Mouse (Mus musculus): ENCODE data around the gene Eif4h. TPM values are rescaled to one million over a fixed set of nuclear protein-coding genes. Genes with fewer than 3 reads are reported as not detected.

Eif4h gene
- polyA plus RNA-seq, 1 experiment from 2014 or later, result 418 TPM

DNA sequence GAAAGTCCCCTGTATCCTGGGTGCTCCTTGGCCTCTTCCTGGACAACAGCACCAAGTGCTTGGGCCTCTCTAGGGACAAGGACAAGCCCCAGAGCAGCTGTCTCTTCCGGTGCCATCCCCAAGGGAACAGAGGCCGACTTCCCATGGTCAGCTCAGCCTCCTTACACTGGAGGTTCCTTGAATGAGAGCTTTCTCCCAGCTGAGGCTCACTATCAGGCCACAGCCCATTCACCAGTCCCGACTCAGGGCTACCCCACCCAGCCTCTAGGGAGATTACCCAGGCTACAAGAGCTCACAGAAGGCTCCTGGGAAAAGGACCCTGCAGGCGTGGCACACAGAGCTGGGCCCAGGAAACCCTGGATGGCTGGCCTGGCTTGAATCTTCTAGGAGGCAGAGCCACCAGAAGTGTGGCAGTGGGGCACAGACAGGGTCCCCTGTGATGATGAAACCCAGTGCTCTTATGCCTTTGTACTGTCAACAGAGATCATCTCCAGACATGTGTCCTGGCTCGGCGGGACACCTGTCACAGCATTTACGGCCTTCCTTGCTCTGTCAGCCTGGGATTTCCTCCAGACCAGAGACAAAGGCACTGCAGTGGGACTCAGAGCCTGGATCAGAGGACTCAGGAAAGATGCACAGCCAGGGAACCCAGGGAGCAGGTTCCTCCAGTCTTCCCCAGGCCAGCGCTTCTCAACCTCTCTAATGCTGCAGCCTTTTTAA, 39.7 kb upstream of the Eif4h start:
- ATAC-seq, result no peak
- WGBS, result 65% methylated on average over 8 of the region's 8 CpGs
- Histone ChIP-seq H3K4me3 (ENCODE audit: low read depth, low read length) (no peak overlapping the region), H3K4me1 (ENCODE audit: control insufficient read depth, insufficient read depth, low read length) (peaks cover 14% of the 10 kb centered on the region), H3K36me3 (ENCODE audit: control insufficient read depth, insufficient read depth, low read length) (peaks cover 12% of the 10 kb centered on the region), H3K4me2 (ENCODE audit: low read length) (no peak overlapping the region), H3K27ac (ENCODE audit: low read depth, low read length) (no peak overlapping the region), H3K9me3 (replicated peaks; ENCODE audit: control insufficient read depth, low read length) (no peaks in the 10 kb centered on the region), H3K27me3 (replicated peaks; ENCODE audit: control insufficient read depth, insufficient read depth, low read length) (no peaks in the 10 kb centered on the region), H3K9ac (ENCODE audit: low read length) (no peak overlapping the region)
- DNase-seq (ENCODE audit: low spot score), result no peak

DNA sequence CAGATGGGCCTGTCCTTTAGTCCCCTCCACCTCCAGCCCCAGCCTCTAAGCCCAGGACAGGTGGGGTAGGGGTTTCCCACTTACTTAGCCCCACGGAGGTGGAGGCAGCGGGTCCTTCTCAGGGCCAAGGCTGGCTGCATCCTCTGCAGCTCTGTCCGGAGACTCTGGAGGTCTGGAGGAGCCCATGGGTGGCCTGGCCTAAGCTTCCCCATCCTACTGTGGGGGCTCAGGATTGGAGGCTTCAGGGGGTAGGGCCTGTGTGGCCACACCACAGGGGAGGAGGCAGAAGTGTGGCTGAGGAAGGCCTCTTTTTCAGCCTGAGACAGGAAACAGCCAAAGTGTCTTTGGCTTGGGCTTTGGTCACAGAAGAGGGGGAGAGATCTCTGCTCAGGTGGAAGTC, 38.7 kb upstream of the Eif4h start:
- Histone ChIP-seq H3K4me2 (ENCODE audit: low read length) (no peak overlapping the region), H3K27me3 (replicated peaks; ENCODE audit: control insufficient read depth, insufficient read depth, low read length) (no peaks in the 10 kb centered on the region), H3K27ac (ENCODE audit: low read depth, low read length) (no peak overlapping the region), H3K4me1 (ENCODE audit: control insufficient read depth, insufficient read depth, low read length) (peaks cover 14% of the 10 kb centered on the region), H3K9ac (ENCODE audit: low read length) (no peak overlapping the region), H3K36me3 (ENCODE audit: control insufficient read depth, insufficient read depth, low read length) (peaks cover 9% of the 10 kb centered on the region), H3K4me3 (ENCODE audit: low read depth, low read length) (no peak overlapping the region), H3K9me3 (replicated peaks; ENCODE audit: control insufficient read depth, low read length) (no peaks in the 10 kb centered on the region)
- WGBS, result 82% methylated on average over 3 of the region's 3 CpGs
- ATAC-seq, result no peak
- DNase-seq (ENCODE audit: low spot score), result no peak

DNA sequence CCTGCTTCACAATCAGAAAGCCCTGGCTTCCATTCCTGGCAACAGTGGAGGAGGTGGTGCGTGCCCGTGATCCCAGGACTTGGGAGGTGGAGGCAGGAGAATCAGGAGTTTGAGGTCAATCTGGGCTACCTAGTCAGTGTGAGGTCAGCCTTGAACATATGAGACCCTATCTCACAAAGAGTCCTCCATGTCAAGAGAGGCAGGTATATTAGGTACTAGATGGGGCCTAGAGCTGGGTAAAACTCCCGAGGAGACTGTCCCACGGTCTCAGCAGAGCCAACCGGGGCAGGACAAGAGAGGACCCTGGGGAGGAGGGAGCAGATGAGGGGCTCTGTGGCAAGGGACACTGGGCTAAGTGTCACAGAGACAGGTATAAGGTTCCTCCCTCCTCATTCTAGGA, 38.2 kb upstream of the Eif4h start:
- WGBS, result 83% methylated on average over 5 of the region's 5 CpGs
- Histone ChIP-seq H3K36me3 (ENCODE audit: control insufficient read depth, insufficient read depth, low read length) (peaks cover 5% of the 10 kb centered on the region), H3K4me2 (ENCODE audit: low read length) (no peak overlapping the region), H3K4me1 (ENCODE audit: control insufficient read depth, insufficient read depth, low read length) (peaks cover 14% of the 10 kb centered on the region), H3K27me3 (replicated peaks; ENCODE audit: control insufficient read depth, insufficient read depth, low read length) (no peaks in the 10 kb centered on the region), H3K27ac (ENCODE audit: low read depth, low read length) (no peak overlapping the region), H3K9me3 (replicated peaks; ENCODE audit: control insufficient read depth, low read length) (no peaks in the 10 kb centered on the region), H3K4me3 (ENCODE audit: low read depth, low read length) (no peak overlapping the region), H3K9ac (ENCODE audit: low read length) (no peak overlapping the region)
- DNase-seq (ENCODE audit: low spot score) (no peak), ATAC-seq (no peak)

DNA sequence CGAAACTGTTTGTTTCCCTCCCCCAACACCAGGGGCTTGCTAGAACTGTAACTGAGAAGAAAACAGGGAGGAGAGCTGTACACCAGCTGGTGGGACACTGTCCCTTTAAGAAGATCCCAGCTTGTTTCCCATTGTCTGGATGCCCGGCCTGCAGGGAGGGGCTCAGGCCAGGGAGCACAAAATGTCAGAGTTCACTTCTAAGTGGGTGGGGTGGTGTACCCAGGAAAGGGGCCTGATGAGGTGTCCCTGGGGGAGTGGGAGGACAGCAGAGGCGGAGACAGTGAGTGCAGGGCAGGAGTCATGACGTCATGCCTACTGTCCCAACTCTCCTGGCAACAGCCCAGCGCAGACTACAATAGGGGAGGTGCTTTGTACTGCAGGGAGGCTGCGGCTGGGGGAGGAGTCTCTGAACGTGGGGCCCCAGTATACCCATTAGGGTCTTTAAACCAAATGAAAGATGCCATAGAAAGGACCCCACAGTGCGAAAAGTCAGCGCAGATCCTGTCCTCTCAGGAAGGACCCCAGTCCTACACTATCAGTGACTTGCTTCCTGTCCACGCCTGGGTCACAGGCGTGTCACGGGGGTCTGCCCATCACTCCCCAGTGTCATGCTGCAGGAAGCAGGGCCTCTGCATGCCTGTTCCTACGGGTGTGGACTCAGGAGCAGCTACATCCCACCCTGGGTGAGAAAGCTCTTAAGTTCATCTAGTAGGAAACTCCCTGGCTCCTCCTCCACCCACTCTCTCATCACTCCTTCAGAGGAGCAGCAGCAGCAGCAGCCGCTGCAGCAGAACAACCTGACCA, 36.9 kb upstream of the Eif4h start:
- WGBS, result 2% methylated on average over 14 of the region's 14 CpGs
- Histone ChIP-seq H3K27ac (ENCODE audit: low read depth, low read length) (peak overlapping the region; percentile 71), H3K4me1 (ENCODE audit: control insufficient read depth, insufficient read depth, low read length) (peaks cover 14% of the 10 kb centered on the region), H3K4me3 (ENCODE audit: low read depth, low read length) (peak overlapping the region; percentile 19), H3K9me3 (replicated peaks; ENCODE audit: control insufficient read depth, low read length) (no peaks in the 10 kb centered on the region), H3K36me3 (ENCODE audit: control insufficient read depth, insufficient read depth, low read length) (peaks cover 14% of the 10 kb centered on the region), H3K27me3 (replicated peaks; ENCODE audit: control insufficient read depth, insufficient read depth, low read length) (no peaks in the 10 kb centered on the region), H3K4me2 (ENCODE audit: low read length) (peak overlapping the region; percentile 49), H3K9ac (ENCODE audit: low read length) (peak overlapping the region; percentile 59)
- DNase-seq (ENCODE audit: low spot score), result peak; percentile 88
- ATAC-seq, result peak; percentile 87

DNA sequence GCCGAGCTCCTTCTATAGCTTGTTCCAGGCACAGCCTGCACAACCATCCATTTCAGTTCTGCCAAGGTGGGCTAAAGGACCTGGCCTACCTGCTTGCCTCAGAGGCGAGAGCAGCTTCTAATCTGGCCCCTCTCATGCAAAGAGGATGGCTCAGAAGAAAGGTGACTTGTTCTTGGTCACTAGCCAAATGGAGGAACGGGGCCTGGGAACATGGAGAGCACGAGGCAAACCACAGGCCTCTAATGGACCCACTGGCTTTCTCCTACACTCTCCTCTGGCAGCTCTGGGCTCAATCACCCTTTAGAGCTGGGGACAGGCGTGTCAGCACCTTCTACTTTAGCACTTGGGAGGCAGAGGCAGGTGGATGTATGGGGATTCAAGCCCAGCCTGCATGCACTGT, 35.7 kb upstream of the Eif4h start:
- ATAC-seq (no peak), DNase-seq (ENCODE audit: low spot score) (no peak)
- H3K9ac ChIP-seq (ENCODE audit: low read length), result peak overlapping the region; percentile 59; the same call in 1 of the 2 replicates
- H3K4me1 ChIP-seq (ENCODE audit: control insufficient read depth, insufficient read depth, low read length), result peaks cover 14% of the 10 kb centered on the region
- no peaks in the 10 kb centered on the region for H3K9me3 ChIP-seq (replicated peaks; ENCODE audit: control insufficient read depth, low read length)
- H3K27me3 ChIP-seq (replicated peaks; ENCODE audit: control insufficient read depth, insufficient read depth, low read length), result no peaks in the 10 kb centered on the region
- no peak overlapping the region for H3K4me3 ChIP-seq (ENCODE audit: low read depth, low read length)
- WGBS, result 58% methylated on average over 5 of the region's 5 CpGs
- no peak overlapping the region for H3K27ac ChIP-seq (ENCODE audit: low read depth, low read length)
- no peak overlapping the region for H3K4me2 ChIP-seq (ENCODE audit: low read length)
- H3K36me3 ChIP-seq (ENCODE audit: control insufficient read depth, insufficient read depth, low read length), result peaks cover 21% of the 10 kb centered on the region

DNA sequence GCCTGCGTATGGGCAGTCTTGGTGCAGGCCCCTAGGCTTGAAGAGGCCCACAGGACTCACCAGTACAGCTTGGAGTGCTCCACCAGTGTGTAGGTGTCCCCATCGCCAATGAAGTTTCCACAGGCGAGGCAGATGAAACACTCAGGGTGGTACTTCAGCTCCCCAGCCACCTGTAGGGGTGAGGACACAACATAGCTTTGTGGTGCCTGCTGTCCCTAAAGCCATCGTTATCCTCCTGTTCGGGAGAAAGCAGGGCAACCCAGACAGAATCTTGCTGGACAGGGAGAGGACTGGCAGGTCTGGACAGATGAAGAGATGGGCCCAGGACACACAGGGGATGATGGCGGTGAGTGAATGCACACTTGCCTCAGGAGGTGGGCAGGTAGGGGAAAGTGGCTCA, 33.3 kb upstream of the Eif4h start:
- Histone ChIP-seq H3K36me3 (ENCODE audit: control insufficient read depth, insufficient read depth, low read length) (peaks cover 35% of the 10 kb centered on the region), H3K4me3 (ENCODE audit: low read depth, low read length) (no peak overlapping the region), H3K9ac (ENCODE audit: low read length) (no peak overlapping the region), H3K4me2 (ENCODE audit: low read length) (no peak overlapping the region), H3K4me1 (ENCODE audit: control insufficient read depth, insufficient read depth, low read length) (peaks cover 14% of the 10 kb centered on the region), H3K27ac (ENCODE audit: low read depth, low read length) (no peak overlapping the region), H3K9me3 (replicated peaks; ENCODE audit: control insufficient read depth, low read length) (no peaks in the 10 kb centered on the region), H3K27me3 (replicated peaks; ENCODE audit: control insufficient read depth, insufficient read depth, low read length) (no peaks in the 10 kb centered on the region)
- ATAC-seq (no peak), DNase-seq (ENCODE audit: low spot score) (no peak)
- 93% methylated on average over 6 of the region's 6 CpGs for WGBS

DNA sequence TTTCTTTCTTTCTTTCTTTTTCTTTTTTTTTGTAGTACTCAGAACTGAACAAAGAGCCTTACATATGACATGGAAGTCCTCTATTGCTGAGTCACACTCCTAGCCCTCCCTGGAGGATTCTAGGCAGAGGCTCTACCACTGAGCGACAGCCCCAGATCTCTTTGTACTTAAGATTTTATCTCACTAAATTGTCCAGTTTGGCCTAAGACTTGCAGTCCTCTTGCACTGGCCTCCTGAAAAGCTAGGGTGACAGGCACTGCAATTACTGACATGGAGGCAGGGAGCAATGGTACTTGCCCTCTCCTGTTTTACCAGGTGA, 32.9 kb upstream of the Eif4h start:
- peaks cover 39% of the 10 kb centered on the region for H3K36me3 ChIP-seq (ENCODE audit: control insufficient read depth, insufficient read depth, low read length)
- no peak overlapping the region for H3K4me2 ChIP-seq (ENCODE audit: low read length)
- no peaks in the 10 kb centered on the region for H3K9me3 ChIP-seq (replicated peaks; ENCODE audit: control insufficient read depth, low read length)
- ATAC-seq, result no peak
- H3K4me3 ChIP-seq (ENCODE audit: low read depth, low read length), result no peak overlapping the region
- no peaks in the 10 kb centered on the region for H3K27me3 ChIP-seq (replicated peaks; ENCODE audit: control insufficient read depth, insufficient read depth, low read length)
- peak overlapping the region; percentile 27; the same call in 1 of the 2 replicates for H3K27ac ChIP-seq (ENCODE audit: low read depth, low read length)
- DNase-seq (ENCODE audit: low spot score), result no peak
- 90% methylated on average over 1 of the region's 1 CpGs for WGBS
- peaks cover 14% of the 10 kb centered on the region for H3K4me1 ChIP-seq (ENCODE audit: control insufficient read depth, insufficient read depth, low read length)
- H3K9ac ChIP-seq (ENCODE audit: low read length), result no peak overlapping the region

DNA sequence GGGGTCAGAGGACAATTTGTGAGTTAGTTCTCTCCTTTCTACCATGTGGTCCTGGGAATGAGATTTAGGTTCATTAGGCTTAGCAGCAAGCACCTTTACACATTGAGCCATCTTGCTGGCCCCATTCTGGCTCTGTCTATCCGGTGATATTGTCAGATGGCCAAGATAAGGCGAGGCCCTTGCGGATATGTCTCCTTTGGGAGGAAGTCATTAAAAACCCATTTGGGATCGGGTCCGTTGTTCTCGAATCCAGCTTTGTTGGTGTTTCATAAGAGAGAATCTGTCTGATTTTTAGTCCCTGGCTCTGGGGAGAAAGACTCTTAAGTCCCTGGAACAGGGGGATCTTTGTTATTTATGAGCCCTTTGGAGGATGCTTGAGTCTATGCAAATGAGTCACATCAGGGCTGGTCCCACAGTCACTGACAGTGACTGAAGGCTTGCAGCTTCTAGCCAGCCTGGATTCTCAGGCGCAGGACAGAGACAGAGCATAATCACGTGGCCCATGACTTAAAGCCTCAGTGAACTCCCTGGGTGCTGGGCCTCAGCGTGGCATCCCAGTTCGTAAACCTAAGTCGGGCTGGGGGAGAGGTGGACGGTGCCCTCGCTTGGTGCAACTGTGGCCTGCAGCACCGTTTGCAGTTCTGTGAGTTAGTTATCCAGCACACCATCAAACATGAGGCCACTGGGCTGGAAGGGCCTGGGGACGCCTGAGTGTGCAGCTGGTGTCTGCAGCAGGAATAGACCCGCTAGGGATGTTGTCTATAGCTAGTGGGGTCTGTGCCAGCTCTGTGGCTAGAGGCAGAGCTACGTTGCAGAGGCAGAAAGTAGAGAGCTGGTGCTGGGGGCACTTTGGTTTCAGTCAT, 32.3 kb upstream of the Eif4h start:
- Histone ChIP-seq H3K4me1 (ENCODE audit: control insufficient read depth, insufficient read depth, low read length) (peaks cover 11% of the 10 kb centered on the region), H3K27me3 (replicated peaks; ENCODE audit: control insufficient read depth, insufficient read depth, low read length) (no peaks in the 10 kb centered on the region), H3K9ac (ENCODE audit: low read length) (no peak overlapping the region; the same call in 1 of the 2 replicates), H3K27ac (ENCODE audit: low read depth, low read length) (peak overlapping the region; percentile 27; the same call in 1 of the 2 replicates), H3K9me3 (replicated peaks; ENCODE audit: control insufficient read depth, low read length) (no peaks in the 10 kb centered on the region), H3K36me3 (ENCODE audit: control insufficient read depth, insufficient read depth, low read length) (peaks cover 43% of the 10 kb centered on the region), H3K4me3 (ENCODE audit: low read depth, low read length) (no peak overlapping the region), H3K4me2 (ENCODE audit: low read length) (no peak overlapping the region)
- no peak for ATAC-seq
- peak; percentile 6 for DNase-seq (ENCODE audit: low spot score)
- WGBS, result 59% methylated on average over 17 of the region's 17 CpGs

Data from forebrain, embryonic 14.5 days (tissue).